Mouse (Mus musculus) frontal cortex, postnatal 25 days (tissue): Measurements from ENCODE around the gene Ypel3.
"Not testable (repeated sequence)": the region's sequence is repeated elsewhere in the genome, so short reads cannot be mapped to it uniquely, and the experiment has no call there.

ENCODE experiments used
- DNase-seq, 2 experiments: peaks; one replicate each; pipeline ENCODE4 v3.0.0; 2022; ENCODE audit warnings: low spot score in 2 of 2

Ypel3 gene

GRCm38 (mm10) chr7:126776598-126777057 lies at the start of gene Ypel3:
TSS of gene Ypel3 (plus strand) at chr7:126776955.
- peak; percentile 85 to 91 for DNase-seq

GRCm38 (mm10) chr7:126730256-126730789 lies 46.4 kb upstream of the Ypel3 start:
- not testable (repeated sequence) for DNase-seq

GRCm38 (mm10) chr7:126736122-126736521 lies 40.6 kb upstream of the Ypel3 start:
- no peak for DNase-seq

- DNase-seq = peak in 1 of 2 experiments; percentile 56
Measured at GRCm38 (mm10) chr7:126739551-126739950, 37.2 kb upstream of the Ypel3 start.

GRCm38 (mm10) chr7:126740132-126740735 lies 36.5 kb upstream of the Ypel3 start:
- no peak for DNase-seq

GRCm38 (mm10) chr7:126740977-126741376 lies 35.8 kb upstream of the Ypel3 start:
- no peak for DNase-seq

GRCm38 (mm10) chr7:126741452-126741851 lies 35.3 kb upstream of the Ypel3 start:
- no peak for DNase-seq

GRCm38 (mm10) chr7:126741964-126742482 lies 34.7 kb upstream of the Ypel3 start:
- no peak for DNase-seq

GRCm38 (mm10) chr7:126746066-126746465 lies 30.7 kb upstream of the Ypel3 start:
- DNase-seq = no peak

- no peak for DNase-seq
Measured at GRCm38 (mm10) chr7:126746798-126747197, 30.0 kb upstream of the Ypel3 start.

GRCm38 (mm10) chr7:126748824-126749223 lies 27.9 kb upstream of the Ypel3 start:
- no peak for DNase-seq

GRCm38 (mm10) chr7:126749582-126750343 lies 27.0 kb upstream of the Ypel3 start:
- no peak for DNase-seq

- peak in 1 of 2 experiments; percentile 66 for DNase-seq
Measured at GRCm38 (mm10) chr7:126754866-126755265, 21.9 kb upstream of the Ypel3 start.

GRCm38 (mm10) chr7:126758539-126758938 lies 18.2 kb upstream of the Ypel3 start:
- no peak for DNase-seq

GRCm38 (mm10) chr7:126759050-126759671 lies 17.6 kb upstream of the Ypel3 start, which contains the start of gene Mapk3:
TSS of gene Mapk3 (plus strand) at chr7:126759601.
- peak; percentile 66 to 73 for DNase-seq

GRCm38 (mm10) chr7:126759672-126760390 lies 16.9 kb upstream of the Ypel3 start:
- DNase-seq = no peak

- no peak for DNase-seq
Measured at GRCm38 (mm10) chr7:126760391-126760802, 16.4 kb upstream of the Ypel3 start.

GRCm38 (mm10) chr7:126760956-126761355 lies 15.8 kb upstream of the Ypel3 start:
- DNase-seq = no peak

- no peak for DNase-seq
Measured at GRCm38 (mm10) chr7:126761529-126762067, 15.2 kb upstream of the Ypel3 start.

GRCm38 (mm10) chr7:126762471-126763008 lies 14.2 kb upstream of the Ypel3 start:
- no peak for DNase-seq

GRCm38 (mm10) chr7:126765540-126765939 lies 11.2 kb upstream of the Ypel3 start:
- DNase-seq = no peak
